Mouse (Mus musculus): Measurements from ENCODE around the gene Cdk5. TPM values are rescaled to one million over a fixed set of nuclear protein-coding genes. Genes with fewer than 3 reads are reported as not detected.

The Cdk5 gene
- polyA plus RNA-seq, 1 experiment from 2014 or later: 29.3 TPM

- no peak for DNase-seq (ENCODE audit: low spot score)
- Histone ChIP-seq H3K9ac (ENCODE audit: low read length) (no peak overlapping the region), H3K4me3 (ENCODE audit: low read depth, low read length) (no peak overlapping the region), H3K4me1 (replicated peaks; ENCODE audit: control insufficient read depth, insufficient read depth) (no peaks in the 10 kb centered on the region), H3K27me3 (ENCODE audit: control insufficient read depth, insufficient read depth, low read length) (no peaks in the 10 kb centered on the region), H3K36me3 (ENCODE audit: control insufficient read depth, insufficient read depth, low read length) (peaks cover 4% of the 10 kb centered on the region; the same call in 1 of the 2 replicates), H3K27ac (replicated peaks) (no peak overlapping the region), H3K4me2 (replicated peaks; ENCODE audit: low read depth) (no peak overlapping the region), H3K9me3 (ENCODE audit: control insufficient read depth, low read length) (no peaks in the 10 kb centered on the region)
- whole genome bisulfite sequencing: 90% methylated on average over 10 of the region's 10 CpGs
- no peak for ATAC-seq (ENCODE audit: low FRiP score, low TSS enrichment)
- no peak for TF ChIP-seq CTCF (IDR thresholded peaks at IDR 0.05; ENCODE audit: low read depth)
- no peak for TF ChIP-seq EP300 (optimal IDR thresholded peaks at IDR 0.05)
Measured at GRCm38 (mm10) chr5:24417587-24417986, 5.7 kb downstream of the Cdk5 start.

- Histone ChIP-seq H3K27ac (replicated peaks) (no peak overlapping the region), H3K27me3 (ENCODE audit: control insufficient read depth, insufficient read depth, low read length) (no peaks in the 10 kb centered on the region), H3K4me3 (ENCODE audit: low read depth, low read length) (no peak overlapping the region), H3K9ac (ENCODE audit: low read length) (no peak overlapping the region), H3K9me3 (ENCODE audit: control insufficient read depth, low read length) (no peaks in the 10 kb centered on the region), H3K4me2 (replicated peaks; ENCODE audit: low read depth) (0 out of 2 replicates have a peak overlapping the region, but pooled peaks have one; percentile 17), H3K4me1 (replicated peaks; ENCODE audit: control insufficient read depth, insufficient read depth) (no peaks in the 10 kb centered on the region), H3K36me3 (ENCODE audit: control insufficient read depth, insufficient read depth, low read length) (peaks cover 4% of the 10 kb centered on the region; the same call in 1 of the 2 replicates)
- TF ChIP-seq CTCF (IDR thresholded peaks at IDR 0.05; ENCODE audit: low read depth) (peak; percentile 74), EP300 (optimal IDR thresholded peaks at IDR 0.05) (no peak)
- ATAC-seq (ENCODE audit: low FRiP score, low TSS enrichment): peak; percentile 68
- DNase-seq (ENCODE audit: low spot score): peak; percentile 76
- 3% methylated on average over 21 of the region's 21 CpGs for WGBS
Measured at GRCm38 (mm10) chr5:24416222-24416736, 7.1 kb downstream of the Cdk5 start.

- Histone ChIP-seq H3K36me3 (ENCODE audit: control insufficient read depth, insufficient read depth, low read length) (no peaks in the 10 kb centered on the region; the same call in 1 of the 2 replicates), H3K27me3 (ENCODE audit: control insufficient read depth, insufficient read depth, low read length) (no peaks in the 10 kb centered on the region), H3K4me3 (ENCODE audit: low read depth, low read length) (no peak overlapping the region), H3K27ac (replicated peaks) (no peak overlapping the region), H3K9ac (ENCODE audit: low read length) (no peak overlapping the region), H3K4me2 (replicated peaks; ENCODE audit: low read depth) (no peak overlapping the region), H3K9me3 (ENCODE audit: control insufficient read depth, low read length) (no peaks in the 10 kb centered on the region), H3K4me1 (replicated peaks; ENCODE audit: control insufficient read depth, insufficient read depth) (no peaks in the 10 kb centered on the region)
- DNase-seq (ENCODE audit: low spot score) (no peak), ATAC-seq (ENCODE audit: low FRiP score, low TSS enrichment) (no peak)
- TF ChIP-seq EP300 (optimal IDR thresholded peaks at IDR 0.05) (no peak), CTCF (IDR thresholded peaks at IDR 0.05; ENCODE audit: low read depth) (no peak)
- 81% methylated on average over 13 of the region's 13 CpGs for WGBS
Measured at GRCm38 (mm10) chr5:24413938-24414337, 9.4 kb downstream of the Cdk5 start.

GRCm38 (mm10) chr5:24413042-24413693, 10.2 kb downstream of the Cdk5 start, which contains the start of gene Asic3:
Gene Asic3, plus strand, starts transcription at chr5:24413392.
- H3K4me1 ChIP-seq (replicated peaks; ENCODE audit: control insufficient read depth, insufficient read depth): no peaks in the 10 kb centered on the region
- H3K36me3 ChIP-seq (ENCODE audit: control insufficient read depth, insufficient read depth, low read length): no peaks in the 10 kb centered on the region
- WGBS: 39% methylated on average over 11 of the region's 11 CpGs
- TF ChIP-seq CTCF (IDR thresholded peaks at IDR 0.05; ENCODE audit: low read depth): no peak
- no peak for TF ChIP-seq EP300 (optimal IDR thresholded peaks at IDR 0.05)
- ATAC-seq (ENCODE audit: low FRiP score, low TSS enrichment) (no peak), DNase-seq (ENCODE audit: low spot score) (no peak)
- no peak within 1 kb of the TSS for H3K9ac ChIP-seq (ENCODE audit: low read length)
- H3K27ac ChIP-seq (replicated peaks): no peak within 1 kb of the TSS
- H3K4me2 ChIP-seq (replicated peaks; ENCODE audit: low read depth): no peak within 1 kb of the TSS
- no peak within 1 kb of the TSS for H3K4me3 ChIP-seq (ENCODE audit: low read depth, low read length)
- H3K27me3 ChIP-seq (ENCODE audit: control insufficient read depth, insufficient read depth, low read length): no peaks in the 10 kb centered on the region
- H3K9me3 ChIP-seq (ENCODE audit: control insufficient read depth, low read length): no peaks in the 10 kb centered on the region

GRCm38 (mm10) chr5:24412063-24412462, 11.3 kb downstream of the Cdk5 start:
- no peak for DNase-seq (ENCODE audit: low spot score)
- H3K27ac ChIP-seq (replicated peaks): no peak overlapping the region
- H3K9me3 ChIP-seq (ENCODE audit: control insufficient read depth, low read length): no peaks in the 10 kb centered on the region
- H3K4me3 ChIP-seq (ENCODE audit: low read depth, low read length): no peak overlapping the region
- ATAC-seq (ENCODE audit: low FRiP score, low TSS enrichment): no peak
- no peaks in the 10 kb centered on the region for H3K4me1 ChIP-seq (replicated peaks; ENCODE audit: control insufficient read depth, insufficient read depth)
- H3K36me3 ChIP-seq (ENCODE audit: control insufficient read depth, insufficient read depth, low read length): no peaks in the 10 kb centered on the region
- TF ChIP-seq EP300 (optimal IDR thresholded peaks at IDR 0.05) (no peak), CTCF (IDR thresholded peaks at IDR 0.05; ENCODE audit: low read depth) (no peak)
- no peak overlapping the region for H3K9ac ChIP-seq (ENCODE audit: low read length)
- no peaks in the 10 kb centered on the region for H3K27me3 ChIP-seq (ENCODE audit: control insufficient read depth, insufficient read depth, low read length)
- no peak overlapping the region for H3K4me2 ChIP-seq (replicated peaks; ENCODE audit: low read depth)
- WGBS: 65% methylated on average over 2 of the region's 2 CpGs

GRCm38 (mm10) chr5:24409466-24409865, 13.9 kb downstream of the Cdk5 start:
- no peak for ATAC-seq (ENCODE audit: low FRiP score, low TSS enrichment)
- H3K4me3 ChIP-seq (ENCODE audit: low read depth, low read length): no peak overlapping the region
- TF ChIP-seq EP300 (optimal IDR thresholded peaks at IDR 0.05): no peak
- no peak overlapping the region for H3K4me2 ChIP-seq (replicated peaks; ENCODE audit: low read depth)
- 76% methylated on average over 2 of the region's 2 CpGs for WGBS
- no peak for DNase-seq (ENCODE audit: low spot score)
- no peak overlapping the region for H3K9ac ChIP-seq (ENCODE audit: low read length)
- H3K27me3 ChIP-seq (ENCODE audit: control insufficient read depth, insufficient read depth, low read length): no peaks in the 10 kb centered on the region
- H3K36me3 ChIP-seq (ENCODE audit: control insufficient read depth, insufficient read depth, low read length): peaks cover under 1% of the 10 kb centered on the region
- no peak overlapping the region for H3K27ac ChIP-seq (replicated peaks)
- H3K4me1 ChIP-seq (replicated peaks; ENCODE audit: control insufficient read depth, insufficient read depth): no peaks in the 10 kb centered on the region
- H3K9me3 ChIP-seq (ENCODE audit: control insufficient read depth, low read length): no peaks in the 10 kb centered on the region

Data from stomach, postnatal 0 days (tissue).